Mouse (Mus musculus) adrenal gland, postnatal 14 days (tissue): ENCODE measurements around the gene Hmcn1. TPM values are rescaled to one million over a fixed set of nuclear protein-coding genes. Genes with fewer than 3 reads are reported as not detected.

Source experiments
- DNase-seq: peaks from one replicate; pipeline ENCODE4 v3.0.0; 2021; ENCODE audit warnings: mixed read lengths
- total RNA-seq: library from RNA; stranded (reverse); gene quantifications from 2 replicates; pipeline ENCODE4 v1.2.3, GENCODE M21; 2021

Gene Hmcn1
- total RNA-seq, 1 experiment from 2014 or later: 4.2 TPM

GRCm38 (mm10) chr1:150877920-150878319 lies 115.3 kb downstream of the Hmcn1 start:
- no peak for DNase-seq

GRCm38 (mm10) chr1:150874025-150874424 lies 119.2 kb downstream of the Hmcn1 start:
- DNase-seq: no peak

- peak; percentile 61 for DNase-seq
These were observed 120.0 kb downstream of the Hmcn1 start for GRCm38 (mm10) chr1:150873231-150873630.

GRCm38 (mm10) chr1:150872105-150872504 lies 121.1 kb downstream of the Hmcn1 start:
- DNase-seq: no peak

- no peak for DNase-seq
These were observed 124.0 kb downstream of the Hmcn1 start for GRCm38 (mm10) chr1:150869189-150869588.

GRCm38 (mm10) chr1:150866615-150867014 lies 126.6 kb downstream of the Hmcn1 start:
- DNase-seq: no peak

GRCm38 (mm10) chr1:150857779-150858178 lies 135.5 kb downstream of the Hmcn1 start:
- no peak for DNase-seq

GRCm38 (mm10) chr1:150833448-150833847 lies 159.8 kb downstream of the Hmcn1 start:
- DNase-seq: no peak

GRCm38 (mm10) chr1:150829851-150830250 lies 163.4 kb downstream of the Hmcn1 start:
- no peak for DNase-seq

- DNase-seq: no peak
These were observed 166.1 kb downstream of the Hmcn1 start for GRCm38 (mm10) chr1:150827169-150827568.

- DNase-seq: no peak
These were observed 168.8 kb downstream of the Hmcn1 start for GRCm38 (mm10) chr1:150824334-150825005.

- no peak for DNase-seq
These were observed 177.0 kb downstream of the Hmcn1 start for GRCm38 (mm10) chr1:150816035-150816807.

GRCm38 (mm10) chr1:150814917-150815316 lies 178.3 kb downstream of the Hmcn1 start:
- no peak for DNase-seq

GRCm38 (mm10) chr1:150813381-150813780 lies 179.9 kb downstream of the Hmcn1 start:
- DNase-seq: no peak

- no peak for DNase-seq
These were observed 186.4 kb downstream of the Hmcn1 start for GRCm38 (mm10) chr1:150806864-150807263.

- DNase-seq: no peak
These were observed 187.8 kb downstream of the Hmcn1 start for GRCm38 (mm10) chr1:150805466-150805865.

GRCm38 (mm10) chr1:150804235-150805099 lies 188.8 kb downstream of the Hmcn1 start:
- DNase-seq: no peak

- no peak for DNase-seq
These were observed 190.6 kb downstream of the Hmcn1 start for GRCm38 (mm10) chr1:150802642-150803041.

GRCm38 (mm10) chr1:150800611-150801263 lies 192.5 kb downstream of the Hmcn1 start:
- no peak for DNase-seq

- no peak for DNase-seq
These were observed 194.6 kb downstream of the Hmcn1 start for GRCm38 (mm10) chr1:150798651-150799050.

GRCm38 (mm10) chr1:150786746-150787145 lies 206.5 kb downstream of the Hmcn1 start:
- no peak for DNase-seq
